Mouse (Mus musculus) hindbrain, embryonic 16.5 days (tissue): ENCODE results near the gene Dgkq. TPM values are rescaled to one million over a fixed set of nuclear protein-coding genes. Genes with fewer than 3 reads are reported as not detected.
"Not testable (repeated sequence)": the region's sequence is repeated elsewhere in the genome, so short reads cannot be mapped to it uniquely, and the experiment has no call there.

Source experiments
- ATAC-seq: fragments of 200-750 bp; cut with Nextera tagmentation; 2 replicates; pipeline ENCODE4 v1.8.0; 2017; ENCODE audit warnings: moderate TSS enrichment, moderate library complexity
- H3K27ac ChIP-seq: fragments of 300-500 bp; sonication (generic); 2 replicates; pipeline ENCODE4 v1.5.1; 2014; ENCODE audit warnings: low read depth, mild to moderate bottlenecking, control low read depth, low read length, moderate library complexity
- H3K27me3 ChIP-seq: fragments of 300-500 bp; sonication (generic); replicated peaks from 2 replicates; pipeline ENCODE4 v1.6.1; 2014; ENCODE audit warnings: low read length; ENCODE audit not compliant: control insufficient read depth, insufficient read depth
- H3K36me3 ChIP-seq: fragments of 300-500 bp; sonication (generic); 2 replicates; pipeline ENCODE4 v1.6.1; 2014; ENCODE audit warnings: mild to moderate bottlenecking, low read length, moderate library complexity, mixed read lengths; ENCODE audit not compliant: control insufficient read depth, insufficient read depth
- H3K4me1 ChIP-seq: fragments of 300-500 bp; sonication (generic); 2 replicates; pipeline ENCODE4 v1.6.1; 2014; ENCODE audit warnings: low read depth, low read length; ENCODE audit not compliant: control insufficient read depth, insufficient read depth
- H3K4me2 ChIP-seq: fragments of 300-500 bp; sonication (generic); 2 replicates; pipeline ENCODE4 v1.6.1; 2014; ENCODE audit warnings: mild to moderate bottlenecking, low read length, control low read depth, moderate library complexity
- H3K4me3 ChIP-seq: fragments of 300-500 bp; sonication (generic); 2 replicates; pipeline ENCODE4 v1.5.1; 2014; ENCODE audit warnings: mild to moderate bottlenecking, low read length, control low read depth, moderate library complexity
- H3K9ac ChIP-seq: fragments of 300-500 bp; sonication (generic); 2 replicates; pipeline ENCODE4 v1.6.1; 2014; ENCODE audit warnings: low read depth, mild to moderate bottlenecking, control low read depth, low read length, moderate library complexity
- H3K9me3 ChIP-seq: fragments of 300-500 bp; sonication (generic); 2 replicates; pipeline ENCODE4 v1.6.1; 2014; ENCODE audit warnings: mild to moderate bottlenecking, low read length, moderate library complexity; ENCODE audit not compliant: control insufficient read depth
- WGBS: fragments of 180-500 bp; shearing (Covaris S2); extraction: QIAGEN DNeasy Blood & Tissue Kit; methylation state at CpG from one replicate; pipeline ENCODE4 v1.1.7; 2014; 5-methylcytosine and 5-hydroxymethylcytosine counted together
- polyA plus RNA-seq: library from polyadenylated mRNA; unstranded; fragments of >200 nt; fragmentation: Nextera tagmentation; extraction: Ambion mirVana; gene quantifications from 2 replicates; pipeline ENCODE4 v1.2.1, GENCODE M21; 2015

Dgkq gene
- polyA plus RNA-seq, 1 experiment from 2014 or later = 26.6 TPM

GRCm38 (mm10) chr5:108636172-108636571 lies 33.3 kb downstream of the Dgkq start:
- no peaks in the 10 kb centered on the region; the same call in 1 of the 2 replicates for H3K36me3 ChIP-seq

DNA sequence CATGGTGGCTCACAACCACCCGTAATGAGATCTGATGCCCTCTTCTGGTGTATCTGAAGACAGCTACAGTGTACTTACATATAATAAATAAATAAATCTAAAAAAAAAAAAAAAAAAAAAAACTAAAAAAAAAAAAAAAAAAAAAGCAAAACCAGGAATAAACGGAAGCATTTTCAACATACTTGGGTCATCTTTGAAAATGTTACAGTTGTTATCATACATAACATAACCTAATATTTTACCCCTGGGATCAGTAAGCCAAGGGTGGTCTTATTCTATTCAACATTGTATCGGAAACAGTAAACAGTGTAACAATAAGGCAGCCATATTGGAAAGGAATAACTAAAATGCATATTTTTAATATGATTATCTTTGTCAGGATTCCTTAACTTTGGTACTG lies 35.4 kb downstream of the Dgkq start:
- H3K4me1 ChIP-seq, H3K9ac ChIP-seq, H3K4me2 ChIP-seq, H3K27ac ChIP-seq, ATAC-seq, H3K9me3 ChIP-seq, H3K36me3 ChIP-seq, H3K4me3 ChIP-seq, H3K27me3 ChIP-seq: not testable (repeated sequence)
- 85% methylated on average over 2 of the region's 3 CpGs for WGBS

More at GRCm38 (mm10) chr5:108636172-108636571, 33.3 kb downstream of the Dgkq start:
- 74% methylated on average over 4 of the region's 4 CpGs for WGBS
- Histone ChIP-seq H3K9me3 (no peaks in the 10 kb centered on the region), H3K9ac (no peak overlapping the region), H3K4me1 (no peaks in the 10 kb centered on the region), H3K27me3 (no peaks in the 10 kb centered on the region), H3K4me2 (no peak overlapping the region), H3K27ac (no peak overlapping the region), H3K4me3 (no peak overlapping the region)
- no peak for ATAC-seq

GRCm38 (mm10) chr5:108633676-108634075 lies 35.8 kb downstream of the Dgkq start:
- peaks cover 5% of the 10 kb centered on the region for H3K4me1 ChIP-seq
- no peaks in the 10 kb centered on the region for H3K27me3 ChIP-seq
- no peak overlapping the region for H3K27ac ChIP-seq
- 87% methylated on average over 4 of the region's 4 CpGs for WGBS
- H3K9ac ChIP-seq = no peak overlapping the region
- H3K4me3 ChIP-seq = no peak overlapping the region
- H3K9me3 ChIP-seq = no peaks in the 10 kb centered on the region
- H3K4me2 ChIP-seq = no peak overlapping the region
- H3K36me3 ChIP-seq = no peaks in the 10 kb centered on the region; the same call in 1 of the 2 replicates
- ATAC-seq = no peak

GRCm38 (mm10) chr5:108629634-108630483 lies 39.6 kb downstream of the Dgkq start, which contains the start of the genes Gak and Tmem175:
TSS of gene Gak (minus strand) at chr5:108629755.
TSS of gene Tmem175 (plus strand) at chr5:108629770.
- peak within 1 kb of the TSS; percentile 90 for H3K4me2 ChIP-seq
- H3K27ac ChIP-seq = peak within 1 kb of the TSS; percentile 91
- peak; percentile 98 for ATAC-seq
- WGBS = under 1% methylated on average over 58 of the region's 58 CpGs
- H3K4me1 ChIP-seq = peaks cover 19% of the 10 kb centered on the region
- H3K9ac ChIP-seq = peak within 1 kb of the TSS; percentile 99
- no peaks in the 10 kb centered on the region for H3K9me3 ChIP-seq
- no peaks in the 10 kb centered on the region for H3K36me3 ChIP-seq
- peak within 1 kb of the TSS; percentile 98 for H3K4me3 ChIP-seq
- no peaks in the 10 kb centered on the region for H3K27me3 ChIP-seq

GRCm38 (mm10) chr5:108628891-108629633 lies 40.4 kb downstream of the Dgkq start:
- Histone ChIP-seq H3K9me3 (no peaks in the 10 kb centered on the region), H3K4me3 (peak overlapping the region; percentile 98), H3K4me1 (peaks cover 19% of the 10 kb centered on the region), H3K9ac (peak overlapping the region; percentile 99), H3K36me3 (peaks cover 2% of the 10 kb centered on the region), H3K27me3 (no peaks in the 10 kb centered on the region), H3K4me2 (peak overlapping the region; percentile 90), H3K27ac (peak overlapping the region; percentile 91)
- ATAC-seq = peak; percentile 87
- 1% methylated on average over 32 of the region's 32 CpGs for WGBS

GRCm38 (mm10) chr5:108626050-108626660 lies 43.3 kb downstream of the Dgkq start:
- ATAC-seq = no peak
- no peak overlapping the region for H3K9ac ChIP-seq
- peaks cover 19% of the 10 kb centered on the region for H3K4me1 ChIP-seq
- H3K27me3 ChIP-seq = no peaks in the 10 kb centered on the region
- H3K4me3 ChIP-seq = no peak overlapping the region
- H3K9me3 ChIP-seq = no peaks in the 10 kb centered on the region
- WGBS = 88% methylated on average over 4 of the region's 4 CpGs
- peaks cover 16% of the 10 kb centered on the region for H3K36me3 ChIP-seq
- H3K27ac ChIP-seq = no peak overlapping the region
- H3K4me2 ChIP-seq = no peak overlapping the region

DNA sequence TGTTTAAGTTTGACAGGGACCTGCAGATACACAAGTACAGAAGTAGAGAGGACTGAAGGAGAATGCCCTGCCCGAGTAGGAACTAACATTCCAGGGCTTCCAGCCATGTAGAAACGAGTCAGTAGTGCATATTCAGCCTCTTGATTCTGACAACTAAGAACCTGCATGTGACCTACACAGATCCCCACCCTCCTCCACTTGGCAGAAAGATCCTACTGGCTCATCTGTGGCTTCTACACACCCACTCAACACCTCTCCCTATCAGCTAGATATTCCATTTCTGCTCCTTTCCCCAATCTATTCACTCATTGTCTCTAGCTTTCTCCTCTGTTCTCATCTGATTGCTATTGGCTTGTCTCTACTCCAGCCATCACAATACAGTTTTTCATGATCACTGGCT lies 47.6 kb downstream of the Dgkq start:
- H3K36me3 ChIP-seq = peaks cover 16% of the 10 kb centered on the region
- no peak overlapping the region for H3K9ac ChIP-seq
- no peak for ATAC-seq
- no peak overlapping the region for H3K4me2 ChIP-seq
- H3K4me1 ChIP-seq = no peaks in the 10 kb centered on the region
- H3K9me3 ChIP-seq = no peaks in the 10 kb centered on the region
- no peaks in the 10 kb centered on the region for H3K27me3 ChIP-seq
- H3K4me3 ChIP-seq = no peak overlapping the region
- no peak overlapping the region for H3K27ac ChIP-seq
- WGBS = 74% methylated on average over 2 of the region's 2 CpGs

- Histone ChIP-seq H3K4me2 (no peak overlapping the region), H3K4me3 (no peak overlapping the region), H3K27ac (no peak overlapping the region), H3K4me1 (no peaks in the 10 kb centered on the region), H3K27me3 (no peaks in the 10 kb centered on the region), H3K9me3 (no peaks in the 10 kb centered on the region), H3K36me3 (peaks cover 72% of the 10 kb centered on the region), H3K9ac (no peak overlapping the region)
- ATAC-seq = no peak
- WGBS = 97% methylated on average over 1 of the region's 1 CpGs
Observed at GRCm38 (mm10) chr5:108610426-108610825, 59.0 kb downstream of the Dgkq start.

- no peak for ATAC-seq
- no peaks in the 10 kb centered on the region for H3K9me3 ChIP-seq
- no peak overlapping the region for H3K9ac ChIP-seq
- H3K4me2 ChIP-seq = no peak overlapping the region
- H3K4me1 ChIP-seq = no peaks in the 10 kb centered on the region
- no peak overlapping the region for H3K27ac ChIP-seq
- H3K36me3 ChIP-seq = peaks cover 73% of the 10 kb centered on the region
- 94% methylated on average over 9 of the region's 9 CpGs for WGBS
- H3K27me3 ChIP-seq = no peaks in the 10 kb centered on the region
- no peak overlapping the region for H3K4me3 ChIP-seq
Observed at GRCm38 (mm10) chr5:108602537-108602936, 66.9 kb downstream of the Dgkq start.
